Mouse (Mus musculus) liver, embryonic 14.5 days (tissue): ENCODE results near the gene Mcm2.

Experiments used
- CTCF ChIP-seq: IDR thresholded peaks from 2 replicates; pipeline ENCODE4 v1.5.1; 2016; ENCODE audit warnings: antibody characterized with exemption, low read depth, control low read depth
- EP300 ChIP-seq: IDR thresholded peaks from 2 replicates; pipeline ENCODE4 v1.6.1; 2016; ENCODE audit warnings: antibody characterized with exemption, low read depth

DNA sequence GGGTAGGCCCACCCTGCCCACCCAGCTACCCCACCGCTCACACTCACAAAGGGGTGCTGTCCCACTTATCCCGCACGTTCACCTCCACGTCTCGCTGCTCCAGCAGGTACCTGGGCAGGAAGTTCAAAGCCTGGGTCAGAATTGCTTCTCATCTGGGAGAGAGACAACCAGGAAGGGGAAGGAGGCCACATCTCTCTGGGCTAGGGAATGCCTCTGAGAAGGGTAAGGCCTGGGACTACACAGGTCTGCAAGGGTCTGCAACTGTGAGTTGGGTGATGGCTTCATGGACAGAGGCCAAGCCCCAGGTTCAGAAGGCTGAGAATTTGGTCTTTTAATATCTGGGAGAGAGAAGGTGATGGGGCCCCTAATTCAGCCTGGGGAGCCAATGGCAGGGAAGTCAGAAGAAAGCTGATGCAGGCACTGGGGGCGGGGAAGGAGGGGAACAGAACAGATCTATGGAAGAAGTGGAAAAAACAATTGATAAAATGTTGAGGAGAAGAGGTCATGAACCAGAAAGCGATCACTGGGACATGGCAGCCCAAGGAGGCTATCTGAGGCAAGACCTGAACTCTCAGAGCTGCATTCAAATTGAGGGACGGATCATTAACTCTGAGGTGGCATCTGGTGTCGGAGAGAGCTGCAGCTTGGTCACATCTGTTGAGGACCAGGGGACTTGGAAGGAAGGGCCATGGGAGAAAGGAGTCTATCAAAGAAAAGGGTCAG is 57.6 kb downstream of the Mcm2 start:
- TF ChIP-seq CTCF, result no peak
- no peak for TF ChIP-seq EP300
